Mouse (Mus musculus) erythroblast, embryonic 14.5 days (primary cell): ENCODE data around the gene Fndc3a. TPM values are rescaled to one million over a fixed set of nuclear protein-coding genes. Genes with fewer than 3 reads are reported as not detected.

Experiments used
- H3K27me3 ChIP-seq: 2 replicates; pipeline ENCODE4 v1.6.1; 2012; ENCODE audit warnings: inconsistent platforms; ENCODE audit not compliant: control insufficient read depth
- H3K36me3 ChIP-seq: 2 replicates; pipeline ENCODE4 v1.6.1; 2012; ENCODE audit warnings: mild to moderate bottlenecking, inconsistent platforms; ENCODE audit not compliant: control insufficient read depth
- H3K4me1 ChIP-seq: 2 replicates; pipeline ENCODE4 v1.6.1; 2012; ENCODE audit warnings: inconsistent platforms; ENCODE audit not compliant: control insufficient read depth
- H3K4me3 ChIP-seq: replicated peaks from 2 replicates; pipeline ENCODE3; 2012; ENCODE audit warnings: moderate library complexity, mild to moderate bottlenecking, inconsistent platforms
- H3K9me3 ChIP-seq: 2 replicates; pipeline ENCODE4 v1.6.1; 2012; ENCODE audit warnings: low read length, inconsistent platforms, mixed read lengths; ENCODE audit not compliant: control insufficient read depth
- GATA1 ChIP-seq: IDR thresholded peaks from 2 replicates; pipeline ENCODE4 v1.6.1; 2012; ENCODE audit warnings: low read length, inconsistent platforms, mixed read lengths
- TAL1 ChIP-seq: IDR thresholded peaks from 3 replicates; pipeline ENCODE4 v1.6.1; 2012; ENCODE audit warnings: low read length, inconsistent platforms, mixed read lengths
- polyA plus RNA-seq: library from polyadenylated mRNA; stranded (reverse); fragments of >175 nt; gene quantifications from 2 replicates; pipeline ENCODE4 v1.2.3, GENCODE M21; 2012

Fndc3a gene
- polyA plus RNA-seq, 1 experiment: 0.08 TPM

GRCm38 (mm10) chr14:72689525-72689924 is 20.3 kb downstream of the Fndc3a start:
- Histone ChIP-seq H3K27me3 (no peaks in the 10 kb centered on the region), H3K4me1 (no peaks in the 10 kb centered on the region), H3K36me3 (no peaks in the 10 kb centered on the region), H3K4me3 (no peak overlapping the region), H3K9me3 (no peaks in the 10 kb centered on the region)
- TF ChIP-seq GATA1 (no peak), TAL1 (no peak)

GRCm38 (mm10) chr14:72684857-72685370 is 24.9 kb downstream of the Fndc3a start:
- Histone ChIP-seq H3K9me3 (no peaks in the 10 kb centered on the region), H3K27me3 (no peaks in the 10 kb centered on the region)
- TF ChIP-seq GATA1 (no peak), TAL1 (no peak)

GRCm38 (mm10) chr14:72677247-72677646 is 32.6 kb downstream of the Fndc3a start:
- no peaks in the 10 kb centered on the region for H3K27me3 ChIP-seq
- no peak for TF ChIP-seq TAL1
- TF ChIP-seq GATA1: no peak
- no peaks in the 10 kb centered on the region for H3K9me3 ChIP-seq
- H3K4me3 ChIP-seq: no peak overlapping the region
- H3K4me1 ChIP-seq: no peaks in the 10 kb centered on the region
- no peaks in the 10 kb centered on the region for H3K36me3 ChIP-seq

More at GRCm38 (mm10) chr14:72684857-72685370, 24.9 kb downstream of the Fndc3a start:
- no peaks in the 10 kb centered on the region for H3K4me1 ChIP-seq
- no peak overlapping the region for H3K4me3 ChIP-seq
- no peaks in the 10 kb centered on the region for H3K36me3 ChIP-seq

GRCm38 (mm10) chr14:72671911-72672310 is 37.9 kb downstream of the Fndc3a start:
- H3K9me3 ChIP-seq: no peaks in the 10 kb centered on the region
- no peak overlapping the region for H3K4me3 ChIP-seq
- no peak for TF ChIP-seq GATA1
- TF ChIP-seq TAL1: no peak
- H3K36me3 ChIP-seq: no peaks in the 10 kb centered on the region
- no peaks in the 10 kb centered on the region for H3K4me1 ChIP-seq
- H3K27me3 ChIP-seq: no peaks in the 10 kb centered on the region

- Histone ChIP-seq H3K4me1 (no peaks in the 10 kb centered on the region), H3K9me3 (no peaks in the 10 kb centered on the region), H3K36me3 (no peaks in the 10 kb centered on the region), H3K27me3 (no peaks in the 10 kb centered on the region), H3K4me3 (no peak overlapping the region)
- TF ChIP-seq GATA1: no peak
- no peak for TF ChIP-seq TAL1
These were observed 38.8 kb downstream of the Fndc3a start for GRCm38 (mm10) chr14:72670987-72671386.

GRCm38 (mm10) chr14:72649268-72649667 is 60.5 kb downstream of the Fndc3a start:
- Histone ChIP-seq H3K36me3 (no peaks in the 10 kb centered on the region), H3K9me3 (no peaks in the 10 kb centered on the region), H3K27me3 (no peaks in the 10 kb centered on the region), H3K4me3 (no peak overlapping the region), H3K4me1 (no peaks in the 10 kb centered on the region)
- TF ChIP-seq TAL1 (no peak), GATA1 (no peak)

GRCm38 (mm10) chr14:72645512-72645911 is 64.3 kb downstream of the Fndc3a start:
- TF ChIP-seq GATA1: no peak
- no peak for TF ChIP-seq TAL1
- H3K27me3 ChIP-seq: no peaks in the 10 kb centered on the region
- no peaks in the 10 kb centered on the region for H3K4me1 ChIP-seq
- no peak overlapping the region for H3K4me3 ChIP-seq
- H3K36me3 ChIP-seq: peaks cover 2% of the 10 kb centered on the region; the same call in 1 of the 2 replicates
- no peaks in the 10 kb centered on the region for H3K9me3 ChIP-seq

GRCm38 (mm10) chr14:72644620-72645019 is 65.2 kb downstream of the Fndc3a start:
- H3K4me3 ChIP-seq: no peak overlapping the region
- TF ChIP-seq GATA1 (no peak), TAL1 (no peak)
- H3K36me3 ChIP-seq: peaks cover 2% of the 10 kb centered on the region; the same call in 1 of the 2 replicates
- H3K4me1 ChIP-seq: no peaks in the 10 kb centered on the region
- no peaks in the 10 kb centered on the region for H3K27me3 ChIP-seq
- H3K9me3 ChIP-seq: no peaks in the 10 kb centered on the region

- Histone ChIP-seq H3K36me3 (peaks cover 2% of the 10 kb centered on the region; the same call in 1 of the 2 replicates), H3K4me3 (no peak overlapping the region), H3K9me3 (no peaks in the 10 kb centered on the region), H3K27me3 (no peaks in the 10 kb centered on the region), H3K4me1 (peaks cover 3% of the 10 kb centered on the region)
- TF ChIP-seq TAL1: no peak
- TF ChIP-seq GATA1: no peak
These were observed 71.3 kb downstream of the Fndc3a start for GRCm38 (mm10) chr14:72638507-72638906.

GRCm38 (mm10) chr14:72633571-72633970 is 76.2 kb downstream of the Fndc3a start:
- H3K9me3 ChIP-seq: no peaks in the 10 kb centered on the region
- TF ChIP-seq TAL1: no peak
- TF ChIP-seq GATA1: no peak
- H3K4me1 ChIP-seq: peaks cover 3% of the 10 kb centered on the region
- H3K4me3 ChIP-seq: no peak overlapping the region
- H3K27me3 ChIP-seq: no peaks in the 10 kb centered on the region
- no peaks in the 10 kb centered on the region for H3K36me3 ChIP-seq
